Mouse (Mus musculus) hematopoietic multipotent progenitor cell, adult 10-12 weeks (in vitro differentiated cells): Measurements from ENCODE around the gene Apip. TPM values are rescaled to one million over a fixed set of nuclear protein-coding genes. Genes with fewer than 3 reads are reported as not detected.

ENCODE experiments used
- polyA plus RNA-seq: library from polyadenylated mRNA; stranded (reverse); fragments of >175 nt; gene quantifications from 2 replicates; pipeline ENCODE4 v1.2.3, GENCODE M21; 2012; ENCODE audit warnings: low replicate concordance

Apip gene
- polyA plus RNA-seq: 0.40 and 9.0 TPM in 2 replicates

DNA sequence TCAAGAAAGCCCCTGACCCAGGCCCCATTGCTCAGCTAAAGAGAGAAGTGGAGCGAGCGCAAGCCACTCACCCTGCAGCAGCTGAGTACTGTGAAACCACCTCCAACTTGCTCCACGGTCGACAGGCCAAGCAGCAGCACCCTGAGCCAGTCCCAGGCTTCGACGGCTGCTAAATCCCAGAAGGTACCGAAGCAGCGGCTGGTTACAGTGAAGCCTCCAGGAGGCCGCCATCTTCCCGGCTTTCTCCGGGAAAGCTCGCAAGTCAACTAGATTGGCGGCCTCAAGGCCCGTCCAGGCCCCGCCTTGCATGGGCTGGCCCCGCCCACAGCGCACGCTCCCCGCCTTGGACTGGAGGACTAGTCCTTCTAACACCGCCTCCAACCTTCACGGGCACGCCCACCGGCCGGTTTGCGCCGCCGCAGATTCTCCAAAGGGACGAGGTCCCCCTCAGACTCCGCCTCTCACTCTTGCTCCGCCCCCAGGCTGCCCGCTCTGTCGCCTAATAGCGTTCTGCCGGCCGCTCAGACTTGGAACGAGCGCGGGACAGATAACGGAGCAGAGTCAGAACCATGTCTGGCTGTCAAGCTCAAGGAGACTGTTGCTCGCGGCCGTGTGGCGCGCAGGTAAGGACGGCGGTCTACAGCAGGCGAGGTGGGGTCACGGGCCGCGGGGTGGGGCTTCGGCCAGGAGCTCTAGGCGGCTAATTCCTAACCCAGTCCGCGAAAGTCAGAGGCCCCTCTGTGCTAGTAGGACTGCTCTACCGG is at the start of gene Apip, which contains the start of gene Pdhx:
Gene Apip, plus strand, starts transcription at position 457 of the 764 bp plus-strand sequence.
Gene Pdhx, minus strand, starts transcription at position 295 of the 764 bp plus-strand sequence.

Other genes with a start within 250 kb of the Apip start
- gene Cd44, start 172.0 kb upstream of the Apip start, polyA plus RNA-seq: 12.4 and 16.4 TPM in 2 replicates
- 1.1 and 4.1 TPM in 2 replicates for gene Pdhx, start 162 bp upstream of the Apip start, polyA plus RNA-seq
- 0.16 and 0.19 TPM in 2 replicates for gene Ehf, start 229.6 kb downstream of the Apip start, polyA plus RNA-seq